In the genomic region with DNA sequence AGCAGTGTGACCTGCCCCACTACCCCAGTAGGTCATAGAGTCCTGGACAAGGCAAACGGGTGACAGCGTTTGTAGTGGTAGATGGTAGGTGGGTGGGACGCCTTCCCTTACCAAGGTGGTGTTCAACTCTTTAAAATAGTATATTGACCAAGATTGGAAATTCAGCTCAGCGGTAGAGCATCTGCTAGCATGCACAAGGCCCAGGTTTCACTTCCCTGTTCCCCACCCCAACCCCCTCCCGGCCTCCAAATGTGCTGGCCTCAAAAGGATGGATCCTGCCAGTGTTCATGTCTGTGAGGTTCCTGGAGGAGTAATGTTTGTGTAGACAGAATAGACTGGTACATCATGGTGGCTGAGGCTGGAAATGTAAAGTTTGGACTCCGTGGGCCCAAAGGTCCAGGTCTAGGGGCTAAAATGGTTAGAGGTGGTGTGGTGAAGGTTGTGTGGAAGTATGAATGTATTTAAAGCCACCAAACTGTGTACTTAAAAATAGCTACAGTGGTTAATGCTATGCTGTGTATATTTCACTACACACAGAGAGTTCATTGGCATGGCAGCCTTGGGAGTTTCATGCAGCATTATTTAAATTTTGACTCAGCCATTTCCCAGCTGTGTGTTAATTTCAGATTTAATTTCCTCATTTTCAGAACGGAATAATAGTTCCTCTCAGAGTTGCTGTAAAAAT, we compare ENCODE assay signal across 19 mouse cellular contexts. TPM values are rescaled to one million over a fixed set of nuclear protein-coding genes. Genes with fewer than 3 reads are reported as not detected.
A peak's percentile ranks its signal among the peaks of the same experiment; 100 is the strongest.
DNase-seq lines count a peak whose midpoint lies in the region; ATAC-seq and TF ChIP-seq lines count a peak whose summit lies in the region.
"Had no signal": no experiment of that assay in that cellular context is flagged by ENCODE, and none has a peak within 500 bp of the region (broad histone marks: within the 10 kb centered on the region; RNA-seq: fewer than 3 reads in every experiment).

No protein-coding gene starts in this region.

- no peak for TF ChIP-seq POLR2A in spleen, adult 2 months (IDR thresholded peaks at IDR 0.05; ENCODE audit: low read depth, low read length)

- peak overlapping the region; percentile 66 for H3K27ac ChIP-seq in spleen, adult 2 months (ENCODE audit: insufficient read depth, low read length)
- H3K27ac ChIP-seq: heart, adult 2 months; hindbrain, embryonic 10.5 days; layer of hippocampus, adult 2 months; limb, embryonic 15.5 days; midbrain, embryonic 10.5 days had no signal

- 43% methylated on average over 7 of the region's 7 CpGs for WGBS in spleen, adult 2 months

- no peak overlapping the region for H3K4me3 ChIP-seq in spleen, adult 2 months (ENCODE audit: extremely low read depth, insufficient read depth, insufficient read length)
- H3K4me3 ChIP-seq: heart, adult 2 months; hindbrain, embryonic 10.5 days; layer of hippocampus, adult 2 months; limb, embryonic 15.5 days; midbrain, embryonic 10.5 days had no signal

- no peaks in the 10 kb centered on the region for H3K36me3 ChIP-seq in spleen, adult 2 months (ENCODE audit: control insufficient read depth, insufficient read depth, low read length)

- TF ChIP-seq CTCF in spleen, adult 2 months (IDR thresholded peaks at IDR 0.05; ENCODE audit: extremely low read depth, insufficient read depth, insufficient read length, insufficient replicate concordance): no peak

- H3K4me1 ChIP-seq in spleen, adult 2 months (ENCODE audit: control insufficient read depth, insufficient read depth, insufficient read length): peaks cover 36% of the 10 kb centered on the region
- H3K4me1 ChIP-seq: midbrain, embryonic 10.5 days had no signal

- peak in 1 of 2 experiments; percentile 55 for DNase-seq in spleen, adult 2 months (ENCODE audit: low read depth in 1 of 2, low spot score in 2 of 2)
- DNase-seq in spleen, adult 12 weeks (ENCODE audit: low spot score): no peak
- DNase-seq in c-Kit-positive CD71-negative TER-119-negative erythroid progenitor cells, embryonic 14.5 days (ENCODE audit: low read depth): peak; percentile 36
- no peak for DNase-seq in heart, postnatal 4 days
- no peak for DNase-seq in layer of hippocampus, adult 9-10 months (ENCODE audit: low spot score)
- no peak for DNase-seq in urinary bladder, postnatal 10 days (ENCODE audit: low spot score)
- DNase-seq: cerebellum, postnatal 10 days; embryo, embryonic 11 days; kidney, adult 18-20 months; kidney, postnatal 14 days; lung, postnatal 14 days; thymus, adult 2 months had no signal

- ATAC-seq in monocyte, adult 5-6 weeks (replicated peaks; ENCODE audit: insufficient number of reproducible peaks, low FRiP score, low TSS enrichment, poor library complexity, severe bottlenecking): peak; percentile 59
- ATAC-seq: CD4-positive, CD25-positive, alpha-beta regulatory T cell, adult 4 months had no signal

- no peaks in the 10 kb centered on the region for H3K27me3 ChIP-seq in spleen, adult 2 months (ENCODE audit: control insufficient read depth, insufficient read depth, low read length)
- H3K27me3 ChIP-seq: limb, embryonic 15.5 days had no signal

RNA-seq across cellular contexts. Expression of a gene that starts 9.0 kb away (rescaled TPM):
- polyA plus RNA-seq in spleen, adult 2 months (2012; rRNA removed): 36.5 and 37.1 TPM in 2 replicates
- total RNA-seq in monocyte, adult 5-6 weeks (2017): 46.2 to 73.7 TPM (median 53.1 TPM) in 3 replicates
- 10 to 100 TPM; 16.8 to 17.5 TPM for total RNA-seq in heart, postnatal 4 days (2021)
